Mouse (Mus musculus): Measurements from ENCODE around the gene Dlg2.

Gene Dlg2

DNA sequence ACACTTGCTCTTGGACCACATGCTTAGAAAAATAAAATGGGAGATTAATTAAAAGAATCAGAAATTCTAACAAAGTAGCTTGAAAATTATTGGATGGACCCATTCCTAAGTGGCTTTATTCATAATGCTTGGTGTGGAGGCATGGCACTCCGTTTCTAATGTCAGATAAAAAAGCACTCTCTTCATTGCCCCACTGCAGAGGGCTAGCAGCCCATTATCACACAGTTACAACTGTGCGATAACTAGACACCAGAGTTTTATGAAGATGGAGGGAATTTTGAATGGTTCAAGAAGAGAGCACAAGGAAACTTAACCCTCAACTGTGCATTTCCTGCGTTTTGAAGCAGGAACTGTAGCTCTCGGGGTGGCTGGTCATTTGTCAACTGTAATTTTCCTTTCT, 1950.8 kb downstream of the Dlg2 start:
- DNase-seq = no peak

DNA sequence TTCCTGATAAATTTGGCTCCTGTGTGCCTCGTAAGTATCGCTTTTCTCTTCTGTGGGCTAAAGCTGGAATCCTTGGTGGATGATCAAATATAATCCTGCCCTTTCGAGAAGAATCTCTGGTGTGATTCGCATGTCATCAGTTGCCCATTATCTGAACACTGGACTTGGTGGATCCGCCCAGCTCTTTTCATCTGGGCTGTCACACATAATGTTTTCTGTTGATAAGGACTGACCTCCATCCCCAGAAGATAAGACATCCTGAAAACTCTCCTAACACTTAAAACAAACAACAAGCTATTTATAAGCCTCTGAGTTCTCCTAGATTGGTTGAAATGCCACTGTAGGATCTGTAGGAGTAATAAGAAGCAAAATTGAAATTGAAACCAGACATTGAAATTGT, 1952.2 kb downstream of the Dlg2 start:
- no peak for DNase-seq

DNA sequence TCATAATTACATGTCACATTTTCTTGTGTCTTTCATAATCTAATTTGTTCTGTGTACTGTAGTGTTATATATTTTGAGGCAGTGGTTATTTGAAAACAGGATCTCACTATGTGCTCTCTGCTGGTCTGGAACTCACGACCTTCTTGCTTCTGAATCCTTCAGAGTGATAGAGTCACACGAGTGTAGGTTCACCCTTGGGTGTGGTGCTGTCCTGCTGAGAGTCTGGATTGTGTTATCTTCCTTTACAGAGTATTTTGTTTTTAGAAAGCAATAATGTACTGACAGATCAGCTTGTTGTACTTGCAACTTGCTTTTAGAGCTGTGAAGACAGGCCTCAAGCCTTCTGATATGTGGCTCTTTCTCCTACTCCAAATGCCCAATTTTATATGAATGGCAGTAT, 1953.8 kb downstream of the Dlg2 start:
- DNase-seq = no peak

DNA sequence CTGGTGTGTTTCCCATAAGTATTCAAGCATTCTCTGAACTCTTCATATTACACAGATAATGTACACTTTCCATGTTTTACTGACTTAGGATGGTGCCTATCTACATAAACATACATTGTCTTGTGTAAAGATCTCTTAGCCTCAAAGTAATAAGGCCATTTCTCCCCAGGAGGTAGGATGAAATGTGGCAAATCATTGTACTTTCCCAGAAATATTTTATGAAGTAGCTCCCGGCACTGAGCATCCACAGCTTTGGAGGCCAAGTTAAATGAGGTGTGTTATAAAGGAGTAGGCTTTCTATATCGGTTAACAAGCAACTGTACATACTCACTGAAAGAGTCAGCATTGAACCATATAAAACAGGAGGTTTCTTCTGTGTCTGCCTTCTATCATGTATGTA, 1960.7 kb downstream of the Dlg2 start:
- no peak for DNase-seq

DNA sequence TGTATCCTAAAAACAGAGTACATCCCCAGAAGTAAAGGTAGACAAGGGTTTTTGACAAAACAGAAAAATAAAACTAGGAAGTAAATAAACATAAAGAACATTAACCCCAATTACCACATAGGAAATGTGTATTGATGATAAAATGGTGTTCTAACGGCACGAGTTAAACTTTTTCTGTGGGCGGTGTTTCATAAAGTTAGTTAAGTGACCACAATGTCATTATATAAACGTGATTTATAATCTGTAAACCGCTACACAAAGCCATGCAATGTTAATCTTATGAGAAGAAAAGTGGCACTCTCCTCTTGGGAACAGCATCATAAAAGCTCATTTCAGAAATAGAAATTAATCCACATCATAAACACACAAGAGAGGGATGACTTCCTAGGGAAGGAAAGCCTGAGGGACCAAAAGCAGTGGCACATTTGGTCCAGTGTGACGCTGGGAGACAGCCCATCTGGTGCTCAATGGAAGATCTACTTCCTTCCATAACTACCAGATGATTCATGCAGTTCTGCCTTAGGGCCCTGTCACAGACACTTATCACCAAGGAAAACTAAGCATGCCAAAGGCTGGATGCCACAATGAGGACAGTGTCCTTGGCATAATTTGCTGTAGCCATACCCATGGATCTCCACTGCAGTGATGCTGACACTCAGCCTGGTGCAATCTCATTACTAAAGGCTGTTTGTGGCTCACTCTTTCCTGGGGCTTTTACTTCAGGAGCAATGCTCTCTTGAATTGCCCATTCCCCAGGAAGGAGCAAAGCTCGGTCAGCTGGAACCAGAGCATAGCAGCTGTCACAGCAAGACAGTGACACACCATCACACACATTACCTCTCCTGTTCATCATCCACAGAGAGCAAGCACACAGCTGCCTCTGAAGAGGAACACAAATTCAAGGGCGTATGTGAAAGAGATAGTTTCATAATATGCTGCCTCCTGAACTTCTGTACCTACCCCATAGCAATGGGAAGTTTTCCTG, 1963.3 kb downstream of the Dlg2 start:
- DNase-seq = peak in 1 of 2 experiments; percentile 19

DNA sequence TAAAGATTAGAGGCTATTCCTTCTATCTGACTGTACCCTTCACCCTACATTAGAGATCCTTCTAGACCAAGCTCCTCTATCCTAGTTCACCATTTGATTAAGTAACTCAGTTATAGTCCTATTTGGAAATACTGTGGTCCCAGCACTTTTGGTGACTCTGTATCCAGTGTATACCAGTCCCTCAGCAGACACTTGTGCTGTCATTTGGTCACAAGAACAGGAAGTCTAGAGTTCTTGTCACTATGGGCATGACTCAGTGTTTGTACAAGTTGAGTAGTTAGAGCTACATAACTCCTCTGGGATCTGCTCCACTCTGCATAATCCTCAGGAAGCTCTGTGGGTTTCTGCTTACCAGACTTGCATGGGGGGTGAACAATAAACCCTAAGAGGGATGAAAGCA, 1965.1 kb downstream of the Dlg2 start:
- DNase-seq = no peak

DNA sequence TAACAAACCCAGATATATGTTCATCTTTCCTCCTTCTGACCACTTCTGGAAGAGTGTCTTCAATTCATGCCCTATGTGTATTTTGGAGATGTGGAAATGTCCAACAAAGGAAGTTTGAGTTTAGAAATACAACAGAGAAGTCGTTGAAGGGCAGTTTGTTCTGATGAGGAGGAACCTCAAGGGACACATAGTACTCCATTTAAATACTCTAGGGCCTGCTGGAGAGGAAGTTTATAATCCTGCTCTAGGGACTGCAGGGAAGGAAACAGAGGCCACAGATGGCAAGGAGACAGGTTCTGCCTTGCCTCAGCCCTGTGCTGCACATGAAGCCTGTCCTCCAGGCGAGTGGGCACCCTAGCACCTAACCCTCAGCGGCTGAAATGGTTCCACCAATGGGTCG, 1965.6 kb downstream of the Dlg2 start:
- DNase-seq = no peak

DNA sequence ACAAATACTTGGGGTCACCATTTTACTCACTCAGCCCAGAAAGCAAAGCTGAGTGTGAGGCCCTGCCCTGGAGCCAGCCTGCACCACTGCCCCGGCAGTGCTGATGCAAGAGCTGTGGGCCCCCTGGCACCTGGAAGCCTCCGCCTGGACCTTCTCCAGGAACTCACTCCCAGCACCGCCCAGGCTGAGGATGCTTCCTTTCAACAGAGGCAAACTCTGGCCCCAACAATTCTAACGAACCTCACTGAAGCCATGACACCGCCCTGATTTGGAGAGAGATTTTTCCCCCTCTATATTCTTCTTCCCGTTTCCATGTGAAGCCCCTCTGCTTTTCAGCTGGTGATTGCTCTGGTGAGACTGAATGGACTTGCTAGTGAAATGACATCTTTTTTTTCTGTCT, 1971.5 kb downstream of the Dlg2 start:
- no peak for DNase-seq

DNA sequence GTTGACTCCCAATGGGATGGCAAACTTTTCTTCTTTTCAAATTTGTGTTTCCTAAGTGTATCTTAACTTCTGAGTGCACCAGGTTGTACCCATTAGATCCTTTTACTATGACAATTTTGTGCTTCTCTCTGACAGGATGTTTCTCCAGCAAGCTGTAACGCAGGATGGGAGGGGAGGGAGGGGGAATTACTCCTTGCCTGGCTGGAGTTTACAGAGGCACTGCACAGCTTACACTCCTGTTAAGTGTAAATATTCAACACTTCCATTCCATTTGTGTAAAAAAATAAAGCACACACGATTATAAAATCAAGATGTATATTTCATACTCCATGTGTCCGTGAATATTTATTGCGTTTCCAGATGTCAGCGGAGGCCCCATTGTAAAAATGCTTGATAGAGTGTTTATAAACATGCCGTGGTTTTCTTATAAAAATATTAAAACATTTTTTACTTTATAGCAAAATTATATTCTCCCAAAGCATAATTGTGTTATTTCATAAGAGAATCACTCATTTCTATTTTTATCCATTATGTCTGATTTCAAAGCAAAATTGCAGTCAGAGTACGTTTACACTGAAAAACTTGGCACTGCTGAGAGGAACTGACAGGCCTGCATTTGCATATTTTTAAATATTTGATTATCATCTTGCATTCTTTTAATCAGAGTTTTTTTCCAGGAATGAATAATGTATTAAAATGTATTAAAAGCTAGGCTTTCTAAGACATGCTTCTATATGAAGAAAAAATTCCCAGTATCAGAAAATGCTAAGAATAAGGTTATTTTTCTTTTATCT, 1972.5 kb downstream of the Dlg2 start:
- DNase-seq = no peak

DNA sequence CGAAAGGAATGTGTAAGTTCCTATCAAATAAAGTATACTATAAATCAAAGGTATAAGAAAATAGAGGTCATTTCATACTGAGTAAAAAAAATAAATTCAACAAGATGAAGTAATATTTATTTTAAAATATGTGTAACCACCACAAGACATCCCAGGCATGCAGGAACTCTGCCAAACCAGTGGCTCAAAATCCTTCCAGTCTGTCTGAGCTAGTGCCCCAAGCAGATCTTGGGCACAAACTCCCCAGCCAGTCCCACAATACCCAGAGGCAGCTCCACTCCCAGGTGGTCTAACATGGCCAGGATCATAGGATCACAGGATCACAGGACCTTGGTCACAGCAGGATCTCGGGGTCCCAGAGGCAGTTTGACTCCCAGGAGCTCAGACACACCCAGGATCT, 1977.7 kb downstream of the Dlg2 start:
- DNase-seq = no peak

DNA sequence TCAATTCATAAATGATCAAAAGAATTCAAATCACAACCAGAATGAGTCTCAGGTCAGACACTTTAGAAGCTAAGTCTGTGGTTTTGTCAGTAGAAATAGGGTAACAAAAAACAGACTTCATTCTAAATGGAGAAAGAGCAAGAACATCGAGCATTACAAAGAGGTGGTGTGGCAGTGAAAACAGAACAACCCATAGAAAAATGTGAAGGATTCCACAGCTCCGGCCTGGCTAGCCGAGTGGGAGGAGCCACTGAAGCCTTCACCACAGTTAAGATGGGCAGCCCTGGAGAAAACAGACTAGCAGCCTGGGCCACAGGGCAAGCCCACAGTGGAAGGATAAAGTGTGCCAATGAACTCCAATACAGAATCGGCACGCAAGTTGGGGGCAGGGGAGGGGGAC, 1979.5 kb downstream of the Dlg2 start:
- no peak for DNase-seq

DNA sequence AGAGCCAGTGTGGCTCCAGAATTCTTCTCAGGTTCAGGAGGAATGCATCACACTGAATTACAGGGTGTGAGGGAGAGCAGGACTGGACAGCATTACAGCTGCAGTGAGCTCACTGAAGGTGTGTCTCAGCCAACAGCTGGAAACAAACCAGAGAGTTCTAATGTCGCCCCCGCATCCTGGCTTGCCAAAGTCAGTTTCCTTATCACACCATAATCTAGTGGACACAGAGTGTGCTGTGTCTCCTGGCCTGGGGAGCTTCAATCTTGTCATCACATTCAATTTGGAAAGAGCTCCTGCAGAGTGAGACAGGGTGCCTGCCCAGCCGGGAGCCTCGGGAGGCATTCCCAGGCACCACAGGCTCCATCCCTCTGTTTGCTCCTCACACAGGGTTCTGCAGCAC, 1981.3 kb downstream of the Dlg2 start:
- DNase-seq = no peak

DNA sequence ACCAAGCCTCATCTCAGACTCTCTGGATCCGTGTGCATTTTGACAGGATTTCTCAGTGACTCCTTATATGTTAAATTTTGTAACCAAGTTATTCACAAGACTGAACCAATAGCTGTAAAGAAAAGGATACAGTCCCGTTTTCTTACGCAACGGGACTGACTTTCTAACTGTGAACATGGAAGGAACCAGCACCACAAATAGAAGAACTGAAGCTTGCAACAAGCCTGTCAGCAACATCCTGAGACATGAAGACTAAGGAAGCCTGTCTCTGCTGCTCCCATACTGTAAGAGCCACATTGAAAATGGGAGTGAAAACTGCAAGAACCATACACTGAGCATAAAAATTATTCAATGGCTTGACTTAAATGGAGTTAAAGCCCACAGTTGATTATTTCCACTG, 1981.8 kb downstream of the Dlg2 start:
- DNase-seq = no peak

DNA sequence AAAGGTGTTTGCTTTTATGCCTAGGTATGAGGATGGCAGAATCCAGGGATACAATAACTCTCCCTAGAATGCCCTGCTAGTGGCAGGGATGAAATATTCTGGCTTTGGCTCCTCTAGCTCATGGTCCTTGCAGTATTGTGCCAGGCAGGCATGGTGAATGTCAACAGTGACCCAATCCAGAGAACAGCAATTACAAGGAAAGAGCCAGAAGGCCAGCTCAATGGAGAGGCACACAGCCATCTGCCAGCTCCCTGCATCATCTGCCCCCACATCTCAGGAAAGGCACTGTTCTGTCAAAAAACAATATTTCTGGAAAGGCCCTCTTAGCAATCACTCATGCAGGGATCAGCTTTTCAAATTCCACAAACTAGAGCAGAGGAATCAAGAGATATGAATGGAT, 1984.1 kb downstream of the Dlg2 start:
- peak; percentile 84 to 85 for DNase-seq

DNA sequence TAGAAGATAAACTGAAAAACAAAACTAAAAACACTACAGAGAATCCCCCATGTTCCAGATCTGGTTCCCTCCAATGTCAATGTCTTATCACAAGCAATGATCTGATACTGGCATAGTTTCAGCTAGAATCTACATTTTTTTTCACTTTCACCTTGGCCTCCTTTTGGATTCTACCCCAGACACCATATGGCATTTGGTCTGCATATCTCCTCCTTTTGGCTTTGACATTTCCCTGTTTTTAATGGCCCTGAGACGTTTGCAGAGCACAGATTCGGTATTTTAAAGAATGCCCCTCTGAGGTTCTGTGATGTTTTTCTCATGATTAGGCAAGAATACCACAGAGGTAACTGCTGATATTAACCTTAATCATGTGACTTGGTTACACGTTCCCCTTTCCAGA, 1984.8 kb downstream of the Dlg2 start:
- DNase-seq = peak; percentile 26 to 67

DNA sequence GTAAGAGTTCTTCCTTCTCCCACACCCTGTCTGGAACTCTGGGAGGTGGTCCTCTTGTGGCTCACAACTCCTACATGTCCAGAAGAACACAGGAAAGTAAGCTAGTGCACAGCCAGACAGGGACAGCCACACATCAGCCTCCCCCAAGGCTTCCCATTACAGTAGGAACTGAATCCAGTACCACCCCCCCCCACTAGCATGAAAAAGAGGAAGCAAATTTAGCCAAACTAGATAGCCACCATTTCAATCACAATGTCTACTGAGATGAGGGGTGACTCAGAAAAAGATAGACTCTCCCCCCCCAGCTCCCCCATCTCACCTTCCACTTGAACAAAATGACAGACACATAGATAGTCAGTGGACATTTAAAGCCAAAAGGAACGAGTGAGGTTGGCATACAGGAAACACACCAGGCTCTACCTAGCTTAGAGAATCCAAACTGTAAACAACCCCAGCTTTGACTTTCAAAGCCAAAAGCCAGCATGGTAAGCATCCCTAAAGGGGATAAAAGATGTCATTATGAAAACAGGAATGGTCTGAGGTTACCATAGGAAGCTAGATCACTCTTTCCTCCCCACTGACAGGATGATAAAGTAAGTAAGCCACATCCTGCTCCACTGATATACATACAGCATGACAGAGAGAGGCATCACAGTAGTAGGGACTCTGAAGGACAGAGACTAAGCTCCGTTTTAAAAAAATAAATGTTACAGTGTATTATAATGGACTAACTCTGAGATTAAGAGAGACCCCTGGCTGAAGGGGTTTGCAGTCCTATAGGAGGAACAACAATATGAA, 1986.8 kb downstream of the Dlg2 start:
- DNase-seq = no peak

DNA sequence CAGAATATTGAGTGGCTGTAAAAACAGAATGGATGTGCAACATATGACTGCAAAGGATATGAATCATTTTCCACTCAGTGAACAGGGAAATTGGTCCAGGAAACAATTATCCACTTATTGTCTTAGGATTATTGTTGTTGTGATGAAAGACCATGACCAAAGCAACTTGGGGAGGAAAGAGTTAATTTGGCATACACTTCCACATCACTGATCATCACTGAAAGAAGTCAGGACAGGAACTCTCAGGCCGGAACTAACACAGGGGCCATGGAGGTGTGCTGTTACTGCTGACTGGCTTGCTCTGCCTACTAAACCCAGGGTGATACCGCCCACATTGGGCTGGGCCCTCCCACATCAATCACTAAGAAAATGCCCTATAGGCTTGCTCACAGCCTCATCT, 1987.8 kb downstream of the Dlg2 start:
- no peak for DNase-seq

DNA sequence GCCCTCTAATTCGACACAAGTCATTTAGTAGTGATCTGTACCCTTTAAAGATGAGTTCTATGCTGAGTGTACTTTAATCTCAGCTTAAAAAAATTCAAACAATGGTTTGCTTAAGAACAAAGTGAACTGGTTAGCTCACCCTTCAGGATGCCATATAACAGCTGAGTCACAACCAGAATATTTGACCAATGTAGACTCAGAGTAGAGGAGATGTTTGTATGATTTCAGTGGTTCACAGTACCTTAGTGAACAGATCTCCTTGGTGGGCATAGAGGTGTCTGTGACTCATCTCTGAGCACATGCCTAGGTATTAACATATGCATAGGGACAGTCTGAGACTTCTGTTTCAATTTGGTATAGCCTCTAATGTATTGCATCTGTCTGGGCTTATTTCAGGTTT, 2002.7 kb downstream of the Dlg2 start:
- no peak for DNase-seq

DNA sequence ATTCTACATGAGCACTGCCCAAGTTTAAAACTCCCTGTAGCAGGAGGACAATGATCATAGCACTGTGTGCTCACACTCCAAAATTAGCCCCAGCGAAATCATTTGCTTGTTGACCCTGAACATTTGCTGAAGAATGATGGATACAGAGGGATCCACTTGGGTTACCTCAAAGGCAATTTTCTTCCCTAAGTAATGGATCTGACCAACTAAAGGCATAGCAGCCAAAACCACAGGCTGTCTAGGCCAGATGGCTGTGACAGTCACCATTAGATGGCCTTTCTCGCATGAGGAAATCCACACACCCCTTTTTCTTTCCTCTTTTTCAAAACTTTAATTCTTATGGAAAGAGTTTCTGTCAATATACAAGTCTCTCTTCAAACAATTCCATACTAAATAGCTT, 2003.3 kb downstream of the Dlg2 start:
- DNase-seq = peak in 1 of 2 experiments; percentile 9

DNA sequence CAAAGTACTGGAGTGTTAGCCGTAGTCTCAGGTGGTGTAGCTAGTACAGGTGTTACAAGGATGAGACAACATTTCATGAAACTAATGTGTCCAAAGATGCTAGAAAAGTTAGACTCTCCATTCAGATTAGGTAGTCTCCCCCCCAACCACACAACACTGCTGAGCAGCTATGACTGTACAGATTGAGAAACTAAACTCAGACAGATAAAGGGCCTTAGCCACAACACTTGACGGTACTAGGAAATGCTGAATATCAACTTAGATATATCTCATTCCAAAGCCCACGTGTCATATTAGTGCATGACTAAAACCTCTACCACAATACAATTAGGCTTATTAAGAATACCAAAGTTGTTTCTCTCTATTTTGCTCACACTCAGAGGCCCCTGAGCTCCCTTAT, 2006.9 kb downstream of the Dlg2 start:
- DNase-seq = no peak

DNA sequence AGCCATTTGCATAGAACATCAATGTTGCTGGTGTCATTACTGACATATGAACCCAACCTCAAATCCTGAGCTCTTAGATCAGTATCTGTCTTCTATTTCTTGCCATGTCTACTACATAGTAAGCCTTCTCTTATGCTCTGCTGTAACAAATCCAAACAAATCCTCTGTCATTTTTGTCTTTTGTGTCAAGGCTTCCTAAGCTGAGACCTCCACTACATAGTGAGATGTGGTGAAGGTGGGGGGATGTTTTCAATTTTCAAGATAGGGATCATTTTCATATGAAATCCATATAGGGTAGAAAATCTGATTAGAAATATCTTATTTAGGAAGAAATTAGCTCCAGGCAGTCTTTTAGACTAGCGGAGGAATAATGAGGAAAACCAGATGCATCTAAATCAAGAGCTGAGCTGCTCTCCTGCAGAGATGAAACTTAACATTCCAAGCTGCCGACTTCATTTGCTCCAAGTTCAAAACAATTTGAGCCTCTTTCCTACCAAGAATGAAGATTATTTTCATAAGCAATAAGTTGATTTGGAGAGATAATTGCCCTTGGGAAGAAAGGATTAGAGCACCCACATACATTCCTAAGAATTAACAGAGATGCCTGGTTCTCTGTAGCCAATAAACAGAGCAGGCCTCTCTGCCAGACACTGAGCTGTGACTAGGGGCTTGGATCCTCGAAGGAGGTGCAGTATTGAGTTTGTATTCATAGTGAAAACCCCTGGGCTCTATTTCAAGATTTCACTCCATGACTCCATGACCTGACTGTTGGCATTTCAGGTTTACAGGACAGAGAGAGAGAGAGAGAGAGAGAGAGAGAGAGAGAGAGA, 2009.6 kb downstream of the Dlg2 start:
- DNase-seq = no peak

DNA sequence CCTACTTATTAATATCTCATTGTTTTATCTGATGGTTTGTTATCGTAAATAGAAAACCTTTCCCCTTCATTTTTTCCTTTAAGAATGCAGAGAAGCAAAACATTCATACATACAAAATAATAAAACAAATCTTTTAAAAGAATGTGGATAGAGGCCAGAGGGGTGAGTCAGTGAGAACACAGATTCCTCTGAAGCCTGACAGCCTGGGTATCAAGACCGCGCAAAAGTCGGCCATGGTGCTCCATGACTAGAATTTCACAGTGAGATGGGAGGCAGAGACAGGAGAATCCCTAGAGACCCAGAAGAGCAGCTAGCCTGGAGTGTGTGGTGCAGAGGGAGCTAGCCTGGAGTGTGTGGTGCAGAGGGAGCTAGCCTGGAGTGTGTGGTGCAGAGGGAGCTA, 2010.4 kb downstream of the Dlg2 start:
- no peak for DNase-seq

Measured in cerebellum, postnatal 36 days (tissue).